Mouse (Mus musculus) heart, postnatal 0 days (tissue): ENCODE measurements around the gene Hspb7.

Experiments
- CTCF ChIP-seq: IDR thresholded peaks from 2 replicates; pipeline ENCODE4 v1.5.1; 2016; ENCODE audit warnings: antibody characterized with exemption, control low read depth, low read depth
- EP300 ChIP-seq: IDR thresholded peaks from 2 replicates; pipeline ENCODE4 v1.6.1; 2016; ENCODE audit warnings: antibody characterized with exemption, low read depth

DNA sequence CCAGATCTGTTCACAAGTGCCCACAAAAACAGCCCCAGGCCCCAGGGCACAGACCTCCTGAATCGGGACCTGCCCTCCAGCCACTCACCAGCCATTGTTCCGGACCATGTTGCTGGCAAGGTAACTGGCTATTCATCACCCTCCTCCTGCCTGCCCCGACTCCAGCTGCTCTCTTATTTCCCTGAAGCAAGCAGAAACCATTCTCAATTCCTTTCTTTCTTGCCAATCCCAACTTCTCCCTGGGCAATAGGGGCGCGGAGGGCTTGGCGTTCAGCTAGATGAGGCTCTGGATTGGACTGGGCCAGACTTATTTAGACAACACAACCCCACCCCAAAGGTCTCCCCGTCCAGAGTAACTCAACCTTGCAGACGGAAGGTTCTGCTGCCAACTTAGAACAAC is 40.9 kb upstream of the Hspb7 start:
- no peak for TF ChIP-seq CTCF
- TF ChIP-seq EP300: no peak
